Mouse (Mus musculus) kidney, adult 11 months (tissue): ENCODE measurements at regions not wholly inside any gene's neighbourhood (a gene's known extent, or its start where the extent isn't known, plus 50 kb on each side); places are given as distances from the start of the nearest gene placed in this dataset.
"Not testable (repeated sequence)": the region's sequence is repeated elsewhere in the genome, so short reads cannot be mapped to it uniquely, and the experiment has no call there.

ENCODE experiments used
- DNase-seq: peaks from one replicate; pipeline ENCODE4 v3.0.0; 2022

DNA sequence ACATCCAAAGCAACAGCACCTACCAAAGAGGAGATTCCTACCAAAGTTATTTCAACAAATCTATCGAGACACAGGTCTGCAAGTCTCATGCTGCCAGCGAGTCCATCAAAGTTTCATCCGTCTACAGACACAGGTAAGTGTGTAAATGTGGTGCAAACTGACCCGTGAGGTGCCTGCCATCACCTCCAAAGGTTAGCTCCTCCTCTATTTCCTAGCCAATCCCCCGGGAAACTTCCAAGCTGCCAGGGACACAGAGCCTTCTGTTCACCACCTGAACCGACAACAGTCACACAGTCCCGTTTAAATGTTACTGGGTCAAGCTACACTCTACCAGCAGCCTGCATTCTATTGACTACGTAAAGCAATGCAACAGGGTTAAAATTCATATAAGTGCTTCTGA lies 113.5 kb downstream of the Snurf start:
- DNase-seq, result peak; percentile 11

DNA sequence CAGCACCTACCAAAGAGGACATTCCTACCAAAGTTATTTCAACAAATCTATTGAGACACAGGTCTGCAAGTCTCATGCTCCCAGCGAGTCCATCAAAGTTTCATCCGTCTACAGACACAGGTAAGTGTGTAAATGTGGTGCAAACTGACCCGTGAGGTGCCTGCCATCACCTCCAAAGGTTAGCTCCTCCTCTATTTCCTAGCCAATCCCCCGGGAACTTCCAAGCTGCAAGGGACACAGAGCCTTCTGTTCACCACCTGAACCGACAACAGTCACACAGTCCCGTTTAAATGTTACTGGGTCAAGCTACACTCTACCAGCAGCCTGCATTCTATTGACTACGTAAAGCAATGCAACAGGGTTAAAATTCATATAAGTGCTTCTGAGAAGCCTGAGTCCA lies 146.4 kb downstream of the Snurf start:
- not testable (repeated sequence) for DNase-seq
